Mouse (Mus musculus) small intestine, adult 2 months (tissue): ENCODE data around the gene Lrrc29.

ENCODE experiments used
- CTCF ChIP-seq: fragments of 200-500 bp; IDR thresholded peaks from 2 replicates; pipeline ENCODE4 v1.5.1; 2012; ENCODE audit warnings: low read depth, mild to moderate bottlenecking, control low read depth, inconsistent platforms, low read length, moderate library complexity, mixed read lengths; ENCODE audit not compliant: insufficient replicate concordance, insufficient read length; ENCODE audit errors: extremely low read depth
- POLR2A ChIP-seq: fragments of 200-500 bp; IDR thresholded peaks from 2 replicates; pipeline ENCODE4 v1.6.1; 2012; ENCODE audit warnings: low read depth, mild to moderate bottlenecking, control low read depth, inconsistent platforms, low read length, moderate library complexity

- peak; percentile 73 for TF ChIP-seq CTCF
- no peak for TF ChIP-seq POLR2A
These were observed 43.0 kb downstream of the Lrrc29 start for GRCm38 (mm10) chr8:105283074-105283473.
